Mouse (Mus musculus) erythroid progenitor cell, adult 5-6 weeks (primary cell): ENCODE results near the gene Gm20388. TPM values are rescaled to one million over a fixed set of nuclear protein-coding genes. Genes with fewer than 3 reads are reported as not detected.

Experiments
- ATAC-seq: replicated peaks from 2 replicates; pipeline ENCODE4 v1.8.0; 2016; ENCODE audit warnings: moderate number of reproducible peaks, mild to moderate bottlenecking, moderate TSS enrichment, inconsistent platforms; ENCODE audit not compliant: poor library complexity, low FRiP score, severe bottlenecking
- total RNA-seq, 2 experiments: library from RNA; stranded (forward) in 1 of 2; stranded (reverse) in 1 of 2; fragments of 150-400 nt in 1 of 2; fragments of 186-747, 209-891 nt in 1 of 2; gene quantifications; 2 replicates each; pipeline versions ENCODE4 v1.2.3 to v1.2.4; 2015 to 2017; ENCODE audit warnings: low replicate concordance in 2 of 2

Gene Gm20388
- total RNA-seq, 2 experiments from 2014 or later = 4.2 TPM; not detected in 1

DNA sequence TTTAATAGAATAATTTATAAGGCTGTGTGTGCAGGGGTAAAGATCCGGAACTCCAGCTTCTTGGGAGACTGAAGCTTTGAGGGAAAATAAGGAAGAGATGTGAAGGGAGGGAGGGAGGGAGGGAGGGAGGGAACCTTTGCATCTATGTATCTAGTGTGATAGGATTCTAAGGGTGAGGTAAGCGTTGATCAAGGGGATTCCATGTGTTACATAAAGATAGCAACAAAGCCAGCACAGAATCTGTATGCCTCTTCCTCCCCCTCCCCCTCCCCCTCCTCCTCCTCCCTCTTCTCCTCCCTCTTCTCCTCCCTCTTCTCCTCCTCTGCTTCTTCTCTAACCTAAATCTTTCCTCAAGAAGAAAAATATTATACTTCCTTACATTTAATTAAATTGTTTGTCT is 3436.7 kb downstream of the Gm20388 start:
- no peak for ATAC-seq

DNA sequence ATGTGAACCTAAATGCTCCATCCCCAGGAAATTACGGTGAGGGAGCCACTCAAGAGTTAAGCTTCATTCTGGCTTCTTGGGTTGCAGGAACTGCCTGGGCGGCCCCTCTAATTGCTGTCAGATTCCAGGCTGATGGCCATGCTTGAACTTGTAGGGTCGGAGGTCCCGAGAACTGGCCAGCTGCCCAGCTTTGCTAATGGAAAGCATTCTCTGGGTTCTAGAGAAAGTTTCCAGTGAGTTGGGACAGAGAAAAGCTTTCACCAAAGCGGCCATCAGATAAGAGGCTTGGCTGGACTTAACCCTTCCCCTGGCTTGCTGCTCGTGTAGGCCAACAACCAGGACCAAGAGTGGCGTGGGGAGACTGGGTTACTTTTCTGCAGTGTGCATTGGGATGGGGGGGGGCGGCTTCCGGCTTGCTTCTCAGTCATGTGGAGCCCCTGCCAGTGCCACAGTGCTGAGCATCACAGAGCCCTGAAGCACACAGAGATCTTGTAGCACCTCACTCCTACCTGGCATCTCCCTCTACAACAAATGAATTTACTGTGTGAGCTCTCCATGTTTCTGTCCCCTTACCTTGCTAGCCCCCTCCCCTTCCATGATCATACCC is 3437.7 kb downstream of the Gm20388 start:
- no peak for ATAC-seq

DNA sequence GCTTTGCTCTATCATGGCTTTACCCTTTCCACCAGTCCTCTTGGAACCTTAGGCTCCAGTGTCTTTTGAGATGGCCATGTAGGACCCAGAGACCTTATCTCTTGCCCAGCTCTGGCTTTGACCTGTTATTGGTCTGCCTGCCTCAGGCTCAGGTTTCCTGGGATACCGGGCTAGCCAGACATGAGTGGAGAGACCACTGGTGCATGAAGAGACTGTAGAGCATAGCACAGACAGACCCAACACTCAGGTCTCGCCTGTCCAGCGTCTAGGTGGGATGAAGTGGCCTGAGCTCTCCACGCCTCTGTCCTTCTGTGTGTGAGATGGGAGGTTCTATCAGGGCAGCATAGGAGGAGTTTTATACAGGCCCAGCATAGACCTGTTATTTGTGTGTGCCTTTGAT is 3438.4 kb downstream of the Gm20388 start:
- ATAC-seq = no peak

DNA sequence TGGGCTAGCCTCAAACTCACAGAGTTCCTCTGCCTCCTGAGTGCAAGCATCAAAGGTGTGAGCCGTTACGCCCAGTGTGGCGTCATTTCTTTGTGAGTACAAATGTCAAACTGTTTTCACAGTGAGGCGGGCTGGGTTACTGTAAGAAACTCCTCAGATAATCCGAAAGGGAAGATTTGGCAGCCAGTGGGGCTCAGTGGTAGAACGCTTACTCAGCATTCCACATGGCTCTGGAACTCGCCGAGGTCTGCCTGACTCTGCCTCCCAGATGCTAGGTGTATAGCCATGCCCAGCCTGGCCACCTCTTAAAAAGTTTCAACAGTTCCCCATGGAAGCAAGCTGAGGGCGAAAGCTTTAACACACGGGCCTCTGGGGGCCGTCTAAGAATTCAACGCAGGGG is 3441.5 kb downstream of the Gm20388 start:
- no peak for ATAC-seq

DNA sequence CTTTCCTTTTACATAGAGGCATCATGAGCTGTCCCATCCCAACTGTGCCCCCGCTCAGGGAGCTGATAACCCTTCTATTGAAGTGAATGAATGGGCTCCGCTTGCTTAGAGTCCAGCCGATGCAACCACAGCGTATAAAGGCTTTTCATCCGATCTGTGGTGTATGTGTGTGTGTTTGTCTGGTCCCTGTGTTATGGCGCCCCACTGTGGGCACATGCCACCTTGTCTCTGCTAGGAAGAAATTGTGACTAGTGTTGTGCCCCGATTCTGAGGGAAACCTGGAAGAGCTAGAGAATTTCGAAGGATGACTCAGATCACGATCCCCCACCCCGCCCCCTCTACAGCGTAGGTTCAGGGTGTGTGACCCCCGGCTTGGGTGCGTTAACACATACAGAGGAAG is 3442.1 kb downstream of the Gm20388 start:
- ATAC-seq = no peak

DNA sequence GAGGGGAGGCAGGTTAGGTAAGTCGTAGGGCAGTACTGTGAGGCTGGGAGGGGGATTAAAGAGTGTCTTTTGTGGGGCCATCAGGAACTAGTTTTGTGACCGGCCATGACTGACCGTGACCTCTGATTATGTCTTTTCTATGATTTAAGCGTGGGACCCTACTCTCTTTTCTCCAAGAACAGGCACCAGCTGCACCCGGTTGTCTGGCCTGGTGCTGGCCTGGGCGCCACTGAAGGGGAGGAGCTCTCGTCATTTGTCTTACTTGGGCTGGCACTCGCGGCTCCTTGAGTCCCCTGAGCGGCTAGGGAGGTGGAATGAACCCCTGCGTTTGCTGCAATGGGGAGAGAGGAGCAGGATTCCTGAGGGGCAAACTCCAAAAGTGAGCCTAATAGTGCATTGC is 3442.6 kb downstream of the Gm20388 start:
- no peak for ATAC-seq

DNA sequence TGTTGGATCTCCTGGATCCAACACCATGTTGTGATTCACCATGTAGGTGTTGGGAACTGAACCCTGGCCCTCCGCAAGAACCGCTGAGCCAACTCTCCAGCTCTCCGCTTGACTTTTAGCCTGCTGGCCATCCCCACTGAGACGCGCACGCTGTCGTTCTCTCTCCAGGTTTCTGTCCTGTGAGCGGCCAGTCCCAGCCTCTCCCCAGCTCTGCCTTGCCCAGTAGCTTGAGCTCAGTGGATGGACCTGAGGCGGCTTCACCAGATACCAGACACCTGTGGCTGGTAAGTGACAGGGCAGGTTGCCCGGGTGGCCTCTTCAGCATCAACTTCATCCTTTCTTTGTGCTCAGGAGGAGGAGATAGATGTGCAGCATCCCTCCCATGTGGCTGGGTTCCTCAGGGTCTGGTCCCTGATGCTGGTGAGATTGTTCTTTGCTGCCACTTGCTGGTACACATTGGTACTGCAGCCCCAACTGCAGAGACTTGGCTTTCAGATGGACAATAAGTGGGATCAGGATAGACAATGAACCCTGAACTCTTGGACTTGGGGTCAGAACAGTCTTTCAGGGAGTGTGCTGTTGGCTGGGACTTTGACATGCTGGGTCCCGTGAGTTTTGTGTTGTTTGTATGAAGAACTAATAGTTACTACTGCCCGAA is 3450.6 kb downstream of the Gm20388 start:
- peak; percentile 72 for ATAC-seq

DNA sequence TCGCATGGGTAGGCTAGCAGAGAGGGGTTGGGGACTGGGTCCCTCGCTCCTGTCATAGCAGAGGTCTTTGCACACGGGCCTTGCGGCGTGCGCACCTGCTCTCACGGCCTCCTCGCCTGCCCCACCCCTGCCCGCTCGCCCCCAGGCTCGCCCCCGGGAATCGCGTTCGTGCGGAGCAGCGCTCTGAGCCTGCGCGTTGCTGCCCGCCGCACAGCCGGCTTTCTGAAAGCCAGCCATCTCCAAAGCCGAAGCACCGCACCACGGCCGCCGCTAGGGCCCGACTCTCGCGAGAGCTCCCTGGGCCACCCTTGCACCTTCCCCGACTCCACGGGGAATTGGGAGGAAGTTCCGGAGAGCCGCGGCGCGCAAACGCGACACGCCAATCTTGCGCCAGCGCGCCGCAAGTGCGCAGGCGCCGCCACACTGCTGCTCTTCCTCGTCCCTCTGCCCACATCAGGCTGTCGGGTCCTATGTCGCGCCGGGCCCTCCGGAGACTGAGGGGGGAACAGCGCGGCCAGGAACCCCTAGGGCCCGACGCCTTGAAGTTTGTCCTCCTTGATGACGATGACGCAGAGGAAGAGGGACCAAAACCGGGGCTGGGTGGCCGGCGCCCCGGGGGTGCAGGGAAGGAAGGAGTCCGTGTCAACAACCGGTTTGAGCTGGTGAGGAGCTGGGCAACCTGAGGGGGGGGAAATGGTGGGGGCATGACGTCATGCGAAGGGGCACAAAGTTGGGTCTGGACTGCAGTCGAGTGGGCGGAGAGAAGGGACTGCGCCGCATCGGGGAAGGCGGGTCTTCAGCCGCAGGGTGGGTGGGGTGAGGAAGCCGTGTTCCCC is 3463.0 kb downstream of the Gm20388 start, which contains the start of gene Tcf25:
Gene Tcf25, plus strand, starts transcription at position 351 of the 836 bp plus-strand sequence.
- peak; percentile 82 for ATAC-seq

DNA sequence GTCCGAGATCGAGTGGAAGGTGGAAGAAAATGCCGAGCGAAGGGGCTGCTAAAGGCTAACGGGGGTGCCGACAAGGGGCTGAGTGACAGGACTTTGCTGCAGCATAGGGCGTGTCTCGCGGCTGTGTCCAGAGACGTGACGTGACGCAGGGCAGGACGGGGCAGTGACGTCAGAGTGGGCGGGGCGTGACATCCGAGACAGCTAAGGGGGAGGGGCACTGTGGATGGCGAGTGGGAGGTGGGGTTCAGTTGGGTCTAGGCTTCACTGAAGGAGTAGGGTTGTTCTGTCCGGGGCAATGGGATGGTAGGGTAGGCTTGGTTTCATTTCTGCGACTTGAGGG is 3463.6 kb downstream of the Gm20388 start:
- peak; percentile 88 for ATAC-seq

DNA sequence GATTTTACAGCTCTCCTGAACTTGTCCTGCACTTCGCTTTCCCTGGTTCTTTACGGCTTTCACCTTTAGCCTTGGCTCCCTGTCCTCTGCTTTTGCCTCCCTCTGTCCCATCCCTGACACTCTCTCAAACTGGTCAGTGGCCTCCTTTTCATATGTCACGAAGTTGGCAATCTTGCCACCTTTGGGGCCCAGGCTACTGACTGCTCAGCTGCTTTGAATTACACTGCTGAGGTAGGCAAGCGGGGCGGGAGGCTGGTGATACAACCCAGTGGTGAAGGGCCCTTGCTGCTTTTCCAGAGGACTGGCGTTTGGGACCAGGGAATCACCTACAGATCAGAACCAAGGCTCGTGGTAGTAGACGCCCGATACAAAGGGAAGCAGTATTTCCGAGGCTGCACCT is 3465.1 kb downstream of the Gm20388 start:
- ATAC-seq = no peak

DNA sequence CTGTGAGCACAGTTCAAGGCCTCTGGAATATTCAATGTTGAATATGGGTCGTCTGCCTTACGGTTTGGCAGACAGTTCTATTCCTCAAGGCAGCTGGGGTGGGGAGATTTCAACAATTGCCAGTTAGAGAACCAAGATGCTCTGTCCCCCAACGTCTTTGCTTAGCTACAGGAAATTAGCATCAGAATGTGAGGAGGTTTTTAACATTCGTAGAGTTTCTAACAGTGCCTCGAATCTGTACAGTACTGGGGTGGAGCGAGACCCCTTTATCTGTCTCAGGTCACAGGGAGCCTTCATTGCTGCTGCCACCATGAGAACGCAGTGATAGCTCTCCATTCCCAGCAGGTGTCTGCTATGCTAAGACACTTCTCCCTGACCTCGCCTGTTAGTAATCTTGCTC is 3465.5 kb downstream of the Gm20388 start:
- no peak for ATAC-seq

DNA sequence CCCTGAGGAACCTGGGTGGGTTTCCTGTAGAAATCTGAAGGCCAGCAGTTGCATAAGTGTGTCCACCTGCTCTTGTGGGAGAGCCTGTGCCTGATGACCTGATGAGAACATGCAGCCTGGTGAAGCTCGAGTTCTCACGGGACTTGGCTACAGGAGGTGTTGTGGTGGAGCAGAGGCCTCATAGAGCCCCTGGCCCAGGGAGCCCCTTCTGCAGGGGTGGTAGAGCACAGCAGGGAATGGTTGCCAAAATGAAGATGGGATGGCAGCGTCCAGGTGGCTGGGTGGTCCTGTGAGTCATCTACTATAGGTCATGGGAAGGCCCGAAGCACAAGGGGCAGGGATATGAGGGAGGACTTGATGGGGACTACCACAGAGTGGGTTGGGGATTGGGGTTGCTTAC is 3471.1 kb downstream of the Gm20388 start:
- no peak for ATAC-seq

DNA sequence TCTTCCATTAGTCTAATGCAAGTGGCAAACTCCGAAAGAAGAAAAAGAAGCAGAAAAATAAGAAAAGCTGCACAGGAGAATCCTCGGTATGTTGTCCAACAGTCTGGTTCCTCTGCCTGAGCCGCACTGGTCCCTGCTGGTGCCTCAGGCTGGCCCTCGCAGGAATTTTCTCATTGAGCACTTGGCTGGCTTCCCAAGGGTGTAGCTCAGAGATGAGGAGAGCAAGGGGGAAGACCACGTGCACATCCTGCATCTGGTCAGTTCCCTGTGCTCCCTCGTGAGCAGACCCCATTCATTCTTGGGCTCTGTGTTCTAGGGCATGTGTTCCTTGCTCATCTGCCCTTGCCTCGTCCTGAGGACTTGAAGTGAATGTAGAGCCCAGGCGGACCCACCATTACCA is 3471.9 kb downstream of the Gm20388 start:
- ATAC-seq = no peak

DNA sequence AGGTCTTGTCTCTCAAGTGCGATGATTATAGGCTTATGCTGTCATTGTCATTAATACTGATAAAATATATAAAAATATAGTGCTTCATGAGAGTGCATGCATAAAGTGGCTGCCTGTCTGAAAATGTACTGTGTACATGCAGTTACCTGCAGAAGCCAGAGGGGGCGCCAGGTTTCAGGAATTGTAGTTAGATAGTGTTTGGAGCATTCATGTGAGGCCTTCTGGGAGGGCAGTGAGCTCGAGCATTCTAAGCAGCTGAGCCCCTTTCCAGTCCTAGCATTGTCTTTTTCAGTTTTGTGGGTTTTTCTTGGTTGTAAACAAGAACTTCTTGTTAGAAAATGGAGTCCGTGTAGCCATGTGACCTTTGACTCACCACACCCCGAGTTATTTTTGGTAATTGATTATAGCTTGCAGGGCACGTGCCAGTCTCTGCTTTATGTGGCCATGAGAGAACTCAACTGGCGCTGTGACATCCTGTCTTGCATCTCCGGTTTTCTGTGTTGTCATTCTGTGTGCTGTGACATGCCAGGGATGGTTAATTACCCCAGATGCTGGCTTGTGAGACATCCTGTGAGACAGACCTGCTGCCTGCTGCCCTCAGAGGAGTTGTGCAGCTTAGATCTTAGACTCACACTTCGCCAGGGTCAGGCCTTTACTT is 3474.4 kb downstream of the Gm20388 start:
- no peak for ATAC-seq

DNA sequence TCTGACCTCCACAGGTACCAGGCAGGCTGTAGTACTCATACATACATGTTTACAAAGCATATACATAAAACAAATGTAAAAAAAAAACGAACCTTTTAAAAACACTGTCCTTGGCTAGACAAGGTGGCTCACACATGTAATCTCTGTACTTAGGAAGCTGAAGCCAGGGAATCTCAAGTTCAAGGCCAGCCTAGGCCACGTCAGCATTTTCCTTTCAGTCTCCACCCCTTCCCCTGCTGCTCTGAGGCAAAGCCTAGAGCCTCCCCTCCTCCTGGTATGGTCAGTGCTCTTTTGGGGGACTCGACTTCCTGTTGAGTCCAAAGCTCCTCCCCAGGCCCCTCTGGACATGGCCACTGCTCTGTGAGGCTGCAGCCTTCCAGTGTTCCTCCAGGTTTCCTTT is 3476.4 kb downstream of the Gm20388 start:
- no peak for ATAC-seq

DNA sequence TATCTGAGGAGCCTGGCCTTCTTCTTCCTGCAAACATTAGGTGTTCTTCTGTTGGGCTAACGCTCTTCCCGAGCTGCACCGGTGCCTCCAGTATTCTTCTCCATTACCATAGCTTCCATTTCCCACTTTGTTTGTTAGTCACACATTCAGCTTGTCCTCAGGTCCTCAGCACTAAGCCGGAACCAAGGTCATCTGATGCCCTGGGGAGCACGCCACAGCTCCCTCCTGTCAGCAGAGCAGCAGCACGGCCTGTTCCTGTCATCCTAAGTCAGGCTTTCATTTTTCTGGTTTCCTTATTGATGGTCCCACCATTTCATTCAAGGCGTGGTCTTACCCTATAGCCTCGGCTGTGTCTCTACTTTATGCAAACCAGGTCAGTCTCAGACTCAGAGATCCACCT is 3477.2 kb downstream of the Gm20388 start:
- ATAC-seq = no peak

DNA sequence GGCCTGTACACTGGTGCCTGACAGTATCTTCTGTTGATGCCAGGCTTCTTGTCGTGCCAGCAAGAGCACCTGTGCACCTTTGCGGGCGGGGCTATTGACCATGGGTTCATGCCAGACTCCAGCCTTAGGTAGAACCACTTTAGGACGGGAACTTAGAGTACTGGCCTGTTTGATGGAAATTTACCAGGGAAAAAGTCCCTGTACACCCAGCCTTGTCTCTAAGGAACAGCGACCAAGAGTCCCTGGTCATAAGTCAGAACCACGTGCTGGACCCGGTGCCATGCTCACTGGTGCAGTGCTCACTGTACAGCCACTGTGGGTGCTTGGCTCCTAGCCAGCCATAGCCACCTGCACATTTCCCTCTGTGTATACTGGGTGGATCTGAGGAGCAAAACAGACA is 3478.4 kb downstream of the Gm20388 start:
- ATAC-seq = no peak

DNA sequence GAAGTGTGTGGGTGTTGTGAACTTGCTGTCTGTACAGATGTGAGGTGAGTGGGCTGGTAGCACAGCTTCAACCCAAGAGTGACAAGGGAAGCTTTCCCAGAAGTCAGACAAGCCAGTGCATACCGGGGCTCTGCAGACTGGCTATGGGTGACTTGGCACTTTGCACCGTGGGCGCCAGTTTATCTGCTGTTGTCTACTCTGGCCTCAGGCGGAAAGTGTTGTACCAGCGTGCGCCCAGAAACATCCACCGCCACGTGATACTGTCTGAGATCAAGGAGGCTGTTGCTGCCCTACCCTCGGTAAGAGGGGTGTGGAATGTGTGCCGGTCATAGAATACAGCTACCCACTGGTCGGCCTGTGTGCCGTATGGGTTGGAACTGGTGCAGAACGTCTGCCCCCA is 3487.7 kb downstream of the Gm20388 start:
- ATAC-seq = no peak

DNA sequence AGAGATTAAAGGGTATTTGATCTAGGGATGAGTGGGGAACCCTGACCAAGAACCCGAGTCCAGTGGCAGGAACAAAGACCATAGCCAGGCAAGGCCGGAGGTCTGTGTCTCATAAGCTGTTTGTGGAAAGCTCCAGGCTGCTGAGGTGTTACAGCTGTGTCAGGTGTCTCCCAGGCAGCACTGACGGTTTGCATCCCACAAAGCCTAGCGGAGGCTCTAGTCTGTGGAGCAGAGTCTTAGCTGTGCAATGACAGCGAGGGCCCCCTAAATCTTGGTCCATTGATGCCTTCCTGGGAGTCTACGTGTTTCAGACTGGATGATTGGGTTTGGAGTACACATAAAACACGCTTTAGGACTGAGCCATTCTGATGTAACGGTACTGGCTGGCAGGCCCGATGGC is 3491.3 kb downstream of the Gm20388 start:
- ATAC-seq = no peak

DNA sequence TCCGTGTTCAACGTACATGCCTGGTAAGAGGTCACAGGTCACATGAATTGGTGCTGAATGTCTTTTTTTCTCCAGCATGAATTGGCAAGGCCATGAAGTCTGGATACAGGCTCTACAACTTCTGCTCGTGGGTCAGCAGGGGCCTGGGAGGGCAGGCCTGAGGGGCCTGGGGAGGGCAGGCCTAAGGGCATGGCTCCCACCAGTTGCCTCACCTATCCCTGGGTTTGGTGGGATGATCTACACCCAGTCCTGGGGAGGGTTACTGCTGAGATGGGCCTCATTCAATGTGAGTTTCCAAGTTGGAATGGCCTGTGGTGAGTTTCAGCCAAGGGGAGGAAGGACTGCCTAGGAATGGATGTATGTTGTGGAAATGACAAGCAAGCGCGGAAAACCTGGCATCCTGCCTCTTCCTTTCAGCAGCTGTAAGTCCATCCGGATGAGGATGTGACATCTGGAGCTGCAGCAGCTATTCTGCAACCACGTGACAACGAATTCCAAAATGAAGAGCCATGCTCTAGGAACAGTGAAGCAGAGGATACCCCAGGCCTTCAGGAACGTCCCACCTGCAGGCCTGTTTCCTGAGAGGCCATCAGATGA is 3492.2 kb downstream of the Gm20388 start:
- no peak for ATAC-seq
